Mouse (Mus musculus): ENCODE measurements around the gene Thra. TPM values are rescaled to one million over a fixed set of nuclear protein-coding genes. Genes with fewer than 3 reads are reported as not detected.

Thra gene
- total RNA-seq, 2 experiments from 2014 or later, result 172 to 190 TPM

DNA sequence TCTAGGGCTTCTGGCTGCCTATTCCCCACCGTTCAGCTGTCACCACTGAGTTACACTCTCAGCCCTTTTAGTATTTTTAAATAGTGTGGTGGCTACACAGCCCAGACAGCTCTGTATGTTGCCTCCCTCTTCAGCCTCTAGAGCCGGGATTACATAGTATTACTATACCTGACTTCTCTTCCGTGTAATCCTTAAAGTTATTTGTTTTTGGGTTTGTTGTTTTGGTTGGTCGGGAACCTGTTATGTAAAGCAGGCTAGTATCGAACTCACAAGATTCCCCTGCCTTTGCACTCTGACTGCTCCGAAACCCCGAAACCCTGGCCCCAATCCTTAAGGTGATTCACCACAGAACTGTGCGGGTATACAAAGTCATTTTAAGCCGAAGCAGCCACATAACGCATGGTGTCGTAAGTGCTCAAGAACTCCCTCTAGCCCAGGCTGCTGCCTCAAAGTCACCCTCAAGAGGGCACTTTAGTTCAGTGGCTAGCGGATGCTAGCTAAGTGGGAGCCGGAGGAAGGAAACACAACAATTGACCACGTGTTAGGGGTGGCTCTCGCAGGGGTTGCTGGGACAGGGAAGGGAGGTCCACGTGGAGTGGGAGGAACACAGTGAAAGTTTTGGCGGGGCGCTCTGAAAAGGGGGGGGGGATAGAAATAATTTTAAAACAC lies 48.2 kb downstream of the Thra start:
- intact Hi-C loops (cut with DNase I), result loop anchor here (1.0 kb wide), 1 partner anchor 41 kb away; no protein-coding TSS in a partner anchor
- peak; percentile 94 to 95 for DNase-seq

- intact Hi-C loops (cut with DNase I), result no loop called here
- DNase-seq, result no peak
Observed at GRCm38 (mm10) chr11:98789219-98789807, 48.9 kb downstream of the Thra start.

DNA sequence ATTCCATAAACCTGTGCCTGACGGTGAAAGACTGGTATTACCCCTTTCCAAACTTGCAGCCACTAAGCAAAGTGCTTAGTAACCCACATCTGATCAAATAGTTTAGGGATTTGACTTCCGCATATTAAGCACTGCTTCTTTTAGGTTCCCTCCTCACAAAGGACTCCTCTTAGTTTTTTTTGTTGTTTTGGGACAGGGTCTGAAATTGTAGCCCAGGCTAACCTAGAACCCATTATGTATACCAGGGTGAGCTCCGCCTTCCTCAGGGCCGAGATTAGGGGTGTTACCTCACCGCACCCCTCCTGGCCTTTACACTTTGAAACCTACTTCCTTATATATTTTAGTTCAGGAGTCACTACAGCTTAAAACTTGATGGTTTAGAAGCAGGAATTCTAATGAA lies 49.4 kb downstream of the Thra start:
- no peak for DNase-seq
- intact Hi-C loops (cut with DNase I), result no loop called here

DNA sequence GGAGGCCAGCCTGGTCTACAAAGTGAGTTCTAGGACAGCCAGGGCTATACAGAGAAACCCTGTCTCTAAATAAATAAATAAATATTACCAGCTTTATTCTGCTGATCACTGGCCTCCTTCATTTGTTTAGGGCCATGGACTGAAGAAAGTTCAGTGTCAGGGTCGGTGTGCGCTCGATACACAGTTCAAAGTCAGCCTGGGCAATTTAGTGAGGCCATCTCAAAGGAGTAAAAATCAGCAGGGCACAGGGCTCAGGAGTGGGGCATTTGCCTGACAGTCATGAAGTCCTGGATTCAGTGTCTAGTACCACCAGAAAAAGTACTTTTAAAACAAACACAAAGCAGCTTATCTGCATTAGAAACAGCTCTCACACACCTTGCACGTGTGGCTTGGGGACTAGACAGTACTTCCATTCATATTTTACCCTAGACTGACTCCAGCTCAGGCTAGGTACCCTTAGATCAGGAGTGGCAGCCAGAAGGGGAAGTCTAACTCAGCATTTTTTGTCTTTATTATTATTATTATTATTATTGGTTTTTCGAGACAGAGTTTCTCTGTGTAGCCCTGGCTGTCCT lies 50.3 kb downstream of the Thra start:
- DNase-seq, result no peak
- intact Hi-C loops (cut with DNase I), result no loop called here

- intact Hi-C loops (cut with DNase I), result no loop called here
- no peak for DNase-seq
Observed at GRCm38 (mm10) chr11:98791448-98791847, 51.0 kb downstream of the Thra start.

- no peak for DNase-seq
- intact Hi-C loops (cut with DNase I), result loop anchor here (2.0 kb wide), 1 partner anchor 15 kb away; no protein-coding TSS in a partner anchor
Observed at GRCm38 (mm10) chr11:98792081-98792480, 51.6 kb downstream of the Thra start.

- intact Hi-C loops (cut with DNase I), result no loop called here
- peak; percentile 85 to 86 for DNase-seq
Observed at GRCm38 (mm10) chr11:98794469-98795014, 54.1 kb downstream of the Thra start.

DNA sequence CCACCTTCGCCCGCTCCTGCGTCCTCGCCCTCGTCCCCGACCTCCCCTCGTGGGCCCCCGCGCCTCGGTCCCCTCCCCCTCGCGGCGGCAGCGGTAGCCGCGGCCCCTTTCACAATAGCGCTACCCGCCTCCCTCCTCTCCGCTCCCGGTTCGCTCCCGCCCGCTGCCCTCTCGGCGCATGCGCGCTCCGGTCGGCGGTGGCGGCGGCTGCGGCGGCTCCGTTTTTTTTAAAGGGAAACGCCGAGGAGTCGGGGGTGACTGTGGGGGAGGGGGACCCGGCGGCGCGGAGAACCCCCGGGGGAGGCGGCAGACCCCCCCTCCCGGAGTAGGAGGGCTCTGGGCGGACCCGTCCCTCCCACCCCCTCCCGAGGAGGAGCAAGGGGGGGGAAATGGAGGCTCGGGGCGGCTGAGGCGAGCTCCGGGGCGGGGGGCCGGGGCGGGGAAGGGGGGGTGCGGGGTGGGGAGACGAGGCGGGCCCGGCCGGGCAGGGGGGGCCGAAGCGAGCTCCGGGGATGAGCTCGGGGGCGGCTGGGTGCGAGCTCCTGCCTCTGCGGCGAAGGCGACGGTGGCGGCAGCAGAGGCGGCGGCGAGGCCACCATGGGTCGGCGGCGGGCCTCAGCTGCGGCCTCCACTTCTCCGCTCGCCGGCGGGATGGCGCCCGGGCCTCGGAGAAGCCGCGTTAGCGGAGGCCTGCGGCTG lies 54.7 kb downstream of the Thra start, which contains the start of gene Msl1:
Msl1 (plus strand) TSS at position 502 of the 699 bp plus-strand sequence.
- peak; percentile 92 to 94 for DNase-seq
- intact Hi-C loops (cut with DNase I), result no loop called here

GRCm38 (mm10) chr11:98795714-98796514 lies 55.5 kb downstream of the Thra start:
- DNase-seq, result peak in 1 of 2 experiments; percentile 71
- intact Hi-C loops (cut with DNase I), result no loop called here

DNA sequence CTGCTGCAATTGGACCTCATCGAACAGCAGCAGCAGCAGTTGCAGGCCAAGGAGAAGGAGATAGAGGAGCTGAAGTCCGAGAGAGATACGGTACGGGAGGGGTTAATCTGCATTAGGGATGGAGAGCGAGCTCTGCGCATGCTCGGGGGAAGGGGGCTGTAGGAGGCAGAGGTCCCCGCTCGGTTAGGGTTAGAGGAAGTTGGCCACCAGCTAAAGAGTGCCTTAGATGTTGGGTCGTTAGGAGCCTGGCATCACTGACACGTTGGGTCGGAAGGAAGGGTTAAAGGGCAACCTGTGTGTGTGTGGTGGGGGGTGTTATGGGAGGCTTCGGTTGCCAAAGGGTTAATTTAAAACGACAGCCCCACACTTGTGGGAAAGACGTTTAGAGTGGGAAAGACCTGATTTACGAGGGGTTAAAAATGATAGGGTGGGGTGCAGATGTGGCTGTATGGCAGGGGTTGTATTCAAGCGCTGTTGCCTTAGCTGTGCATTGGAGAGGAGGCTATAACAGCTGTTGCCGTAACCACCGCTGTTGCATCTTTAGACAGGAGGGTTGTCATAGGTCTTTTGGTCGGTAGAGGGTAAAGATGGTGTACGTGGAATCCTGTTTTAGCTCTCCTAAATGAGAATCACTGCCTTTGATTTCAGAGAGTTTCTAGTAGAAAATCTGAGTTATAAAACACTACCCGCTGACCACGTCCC lies 56.2 kb downstream of the Thra start:
- DNase-seq, result peak; percentile 79 to 86
- intact Hi-C loops (cut with DNase I), result no loop called here

DNA sequence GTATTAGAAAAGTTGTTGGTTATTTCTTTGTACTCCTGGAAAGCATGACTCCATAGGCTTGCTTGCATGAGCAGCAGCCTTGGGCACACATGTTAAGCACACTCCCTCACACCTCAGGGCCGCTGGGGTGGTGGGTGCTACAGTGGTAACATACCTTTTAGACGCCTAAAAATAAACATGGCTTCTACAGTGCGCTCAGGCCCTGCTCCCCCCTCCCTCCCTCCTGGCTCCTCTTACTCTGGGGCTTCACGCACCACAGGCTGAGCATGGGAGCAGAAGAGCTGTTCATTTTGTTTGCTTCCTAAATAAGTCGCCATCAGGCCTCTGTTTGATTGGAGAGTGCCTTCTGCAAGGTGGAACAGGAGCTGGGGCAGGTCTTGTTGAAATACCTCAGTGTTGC lies 56.9 kb downstream of the Thra start:
- intact Hi-C loops (cut with DNase I), result no loop called here
- peak; percentile 46 to 53 for DNase-seq

- no peak for DNase-seq
- intact Hi-C loops (cut with DNase I), result no loop called here
Observed at GRCm38 (mm10) chr11:98797909-98798308, 57.5 kb downstream of the Thra start.

DNA sequence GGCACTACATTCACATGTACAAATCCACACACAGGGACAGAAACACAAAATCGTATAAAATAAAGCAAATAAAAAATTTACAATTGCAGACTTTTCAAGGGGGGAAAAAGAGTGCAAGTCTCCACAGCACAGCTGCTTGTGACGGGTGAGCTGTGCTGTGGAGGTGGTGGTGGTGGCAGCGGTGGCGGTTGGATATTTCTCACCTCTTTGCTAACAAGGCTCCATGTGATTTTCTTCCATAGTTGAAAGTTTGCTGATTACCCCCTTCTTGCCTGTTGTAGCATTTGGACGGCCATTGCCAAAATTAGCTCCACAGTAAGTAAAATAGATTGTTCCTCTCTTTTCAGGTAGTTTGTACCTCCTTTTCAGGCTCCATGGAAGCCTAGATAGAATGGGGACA lies 64.2 kb downstream of the Thra start, which contains the start of gene Casc3:
Casc3 (plus strand) TSS at position 301 of the 400 bp plus-strand sequence.
- intact Hi-C loops (cut with DNase I), result no loop called here
- DNase-seq, result no peak

- intact Hi-C loops (cut with DNase I), result no loop called here
- DNase-seq, result no peak
Observed at GRCm38 (mm10) chr11:98808417-98808816, 68.0 kb downstream of the Thra start.

DNA sequence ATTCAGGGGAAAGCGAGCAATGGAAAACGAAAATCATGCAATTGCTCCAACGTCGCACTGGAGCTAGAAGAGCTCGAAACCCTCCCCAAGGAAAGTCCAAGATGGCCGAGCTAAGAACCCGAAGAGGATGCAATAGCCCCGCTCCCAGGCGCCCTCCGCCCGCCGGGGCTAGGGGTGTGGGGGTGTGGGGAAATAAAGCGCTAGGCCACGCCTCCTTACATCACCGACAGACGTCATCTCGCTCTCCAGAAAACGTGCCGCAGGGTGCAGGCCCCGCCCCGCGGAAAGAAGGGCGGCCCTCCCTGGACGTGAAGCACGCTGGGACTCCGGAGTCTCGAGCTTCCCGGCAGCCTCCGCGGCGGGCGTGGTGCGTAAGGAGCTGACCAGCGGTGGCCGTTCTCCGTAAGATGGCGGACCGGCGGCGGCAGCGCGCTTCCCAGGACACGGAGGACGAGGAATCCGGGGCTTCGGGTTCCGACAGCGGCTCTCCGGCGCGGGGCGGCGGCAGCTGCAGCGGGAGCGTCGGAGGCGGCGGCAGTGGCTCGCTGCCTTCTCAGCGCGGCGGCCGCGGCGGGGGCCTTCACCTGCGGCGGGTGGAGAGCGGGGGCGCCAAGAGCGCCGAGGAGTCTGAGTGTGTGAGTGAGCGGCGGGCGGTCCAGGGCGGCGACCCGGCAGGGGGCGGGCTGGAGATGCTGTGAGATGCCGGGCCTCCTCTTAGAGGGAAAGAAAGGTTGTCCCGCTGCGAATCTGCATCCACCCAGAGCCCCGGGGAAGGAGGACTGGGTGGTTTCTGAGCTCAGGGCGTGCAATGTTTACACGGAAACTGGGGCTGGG lies 69.2 kb downstream of the Thra start:
- intact Hi-C loops (cut with DNase I), result loop anchor here (2.0 kb wide), 1 partner anchor 19 kb away; no protein-coding TSS in a partner anchor

DNA sequence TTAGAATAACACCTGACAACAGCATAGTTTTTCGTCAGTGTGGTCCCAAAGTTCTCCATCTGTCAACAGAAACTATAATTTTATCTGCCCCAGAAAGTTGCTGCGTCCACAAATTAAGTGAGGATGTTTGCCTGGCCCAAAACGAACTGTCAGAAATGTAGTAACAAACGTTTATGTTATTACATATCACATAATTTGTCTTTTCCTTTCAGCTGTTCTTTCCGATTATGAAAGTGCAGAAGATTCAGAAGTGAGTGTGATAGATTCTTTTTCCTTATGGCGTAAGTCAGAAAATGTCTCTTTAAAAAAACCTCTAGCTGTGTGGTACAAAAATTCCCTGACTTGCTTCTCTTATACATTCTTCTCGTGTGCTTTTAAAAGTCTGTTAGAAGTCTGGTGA lies 70.2 kb downstream of the Thra start:
- no peak for DNase-seq
- intact Hi-C loops (cut with DNase I), result loop anchor here (2.0 kb wide), 1 partner anchor 18 kb away; no protein-coding TSS in a partner anchor

More for the DNA sequence above, 69.2 kb downstream of the Thra start:
- DNase-seq, result peak; percentile 99

- intact Hi-C loops (cut with DNase I), result no loop called here
Observed at GRCm38 (mm10) chr11:98816706-98817239, 76.3 kb downstream of the Thra start.

More at GRCm38 (mm10) chr11:98816706-98817239, 76.3 kb downstream of the Thra start:
- no peak for DNase-seq
